Comparison of ENCODE assay signal across 15 mouse cellular contexts in the genomic region with DNA sequence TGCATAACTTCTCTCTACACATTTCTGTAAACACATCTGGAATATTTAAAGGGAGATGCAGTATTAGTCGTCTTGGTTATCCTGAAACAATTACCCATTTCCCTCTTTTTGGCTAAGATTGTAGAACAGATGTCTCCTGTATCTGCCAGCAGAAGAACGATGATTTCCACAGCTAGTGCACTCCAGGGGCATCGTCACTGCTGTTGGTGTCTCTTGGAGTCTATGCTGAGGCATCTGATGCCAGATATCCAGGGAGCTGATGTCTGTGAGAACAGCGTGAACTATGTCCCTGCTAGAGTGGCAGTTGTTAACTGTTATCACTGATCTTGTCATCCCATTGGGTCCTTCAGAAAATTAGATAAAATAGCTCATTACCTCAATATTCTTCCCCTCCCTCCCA.
A peak's percentile ranks its signal among the peaks of the same experiment; 100 is the strongest.
DNase-seq lines count a peak whose midpoint lies in the region; TF ChIP-seq lines count a peak whose summit lies in the region.
"Had no signal": no experiment of that assay in that cellular context is flagged by ENCODE, and none has a peak within 500 bp of the region (broad histone marks: within the 10 kb centered on the region; RNA-seq: fewer than 3 reads in every experiment).

No protein-coding gene starts in this region.

- WGBS in thymus, adult 2 months = 83% methylated on average over 4 of the region's 4 CpGs

- intact Hi-C loops in left cerebral cortex, postnatal 14 days (cut with DNase I) = no loop called here

- no peak overlapping the region for H3K27ac ChIP-seq in thymus, adult 2 months (ENCODE audit: control insufficient read depth, insufficient read depth, low read length)
- H3K27ac ChIP-seq: limb, embryonic 13.5 days; lung, embryonic 15.5 days had no signal

- peak; percentile 66 to 80 for DNase-seq in cerebellum, postnatal 10 days
- DNase-seq in cerebellum, adult 11 months = no peak
- DNase-seq in left cerebral cortex, adult 18-20 months (ENCODE audit: low spot score in 2 of 2) = peak; percentile 1 to 3
- DNase-seq in left cerebral cortex, adult 11 months (ENCODE audit: low spot score) = no peak
- peak; percentile 1 to 18 for DNase-seq in frontal cortex, postnatal 36 days (ENCODE audit: low spot score in 2 of 2)
- DNase-seq in left cerebral cortex, postnatal 14 days (ENCODE audit: low spot score in 2 of 2) = peak; percentile 6 to 14
- no peak for DNase-seq in thymus, adult 2 months
- DNase-seq in heart, adult 9 months (ENCODE audit: low spot score in 2 of 2) = no peak
- DNase-seq: adrenal gland, adult 8-10 months; cerebellum, adult 18-20 months; heart, postnatal 14 days; kidney, adult 11 months; kidney, postnatal 4 days had no signal

- TF ChIP-seq CTCF in thymus, adult 2 months (IDR thresholded peaks at IDR 0.05; ENCODE audit: borderline replicate concordance, control insufficient read depth, extremely low read depth, insufficient read depth, low read length, poor library complexity) = no peak

- H3K4me3 ChIP-seq in thymus, adult 2 months (ENCODE audit: control insufficient read depth, insufficient read depth, low read length) = no peak overlapping the region
- H3K4me3 ChIP-seq: limb, embryonic 13.5 days; lung, embryonic 15.5 days had no signal

- no peak for TF ChIP-seq POLR2A in thymus, adult 2 months (IDR thresholded peaks at IDR 0.05; ENCODE audit: control insufficient read depth, extremely low read depth, insufficient read depth, low read length, poor library complexity)

- H3K27me3 ChIP-seq in thymus, adult 2 months (ENCODE audit: control insufficient read depth, insufficient read depth, low read length) = no peaks in the 10 kb centered on the region
- H3K27me3 ChIP-seq: limb, embryonic 13.5 days; lung, embryonic 15.5 days had no signal

- no peaks in the 10 kb centered on the region for H3K36me3 ChIP-seq in thymus, adult 2 months (ENCODE audit: control insufficient read depth, insufficient read depth, low read length)
- H3K36me3 ChIP-seq: limb, embryonic 13.5 days; lung, embryonic 15.5 days had no signal

- no peaks in the 10 kb centered on the region for H3K4me1 ChIP-seq in thymus, adult 2 months (replicated peaks; ENCODE audit: control insufficient read depth, insufficient read depth, low read length)
- H3K4me1 ChIP-seq: limb, embryonic 13.5 days; lung, embryonic 15.5 days had no signal

Comparison
In these comparisons a context has a peak if more than half of its experiments do, and no peak if none do; other contexts are left out.
1. DNase-seq: peak in cerebellum, postnatal 10 days (2 of 2), left cerebral cortex, adult 18-20 months (2 of 2), frontal cortex, postnatal 36 days (2 of 2) and left cerebral cortex, postnatal 14 days (2 of 2); none in cerebellum, adult 11 months (single experiment), left cerebral cortex, adult 11 months (single experiment), thymus, adult 2 months (single experiment) and heart, adult 9 months (0 of 2).